17 mouse cellular contexts compared by ENCODE assay signal in the genomic region with DNA sequence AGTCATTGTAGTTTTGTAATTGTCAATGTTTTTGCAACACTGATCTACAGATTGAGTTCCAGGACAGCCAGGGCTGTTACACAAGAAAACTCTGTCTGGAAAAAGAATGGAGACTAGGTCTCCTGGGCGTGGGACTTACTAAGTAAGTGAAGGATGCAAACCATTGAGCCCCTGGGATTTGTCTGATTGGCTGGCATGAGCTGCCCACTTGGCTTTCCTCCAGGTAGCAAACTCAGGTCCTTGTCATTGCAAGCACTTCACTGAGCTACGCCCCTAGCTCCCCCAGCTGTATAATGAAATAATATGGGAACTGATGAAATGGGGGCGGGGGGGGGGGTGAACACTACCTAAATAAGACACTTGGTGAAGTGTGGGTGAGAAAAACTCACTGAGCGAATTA. TPM values are rescaled to one million over a fixed set of nuclear protein-coding genes. Genes with fewer than 3 reads are reported as not detected.
"Had no signal": no experiment of that assay in that cellular context is flagged by ENCODE, and none has a peak within 500 bp of the region (broad histone marks: within the 10 kb centered on the region; RNA-seq: fewer than 3 reads in every experiment).

No protein-coding gene starts in this region.

- H3K4me3 ChIP-seq: left cerebral cortex, adult 2 months; limb, embryonic 15.5 days; liver, embryonic 12.5 days; lung, embryonic 15.5 days; midbrain, embryonic 10.5 days; midbrain, embryonic 15.5 days had no signal

- H3K9me3 ChIP-seq: limb, embryonic 15.5 days; lung, embryonic 15.5 days; midbrain, embryonic 10.5 days; midbrain, embryonic 15.5 days had no signal

- H3K27ac ChIP-seq: left cerebral cortex, adult 2 months; liver, embryonic 12.5 days; lung, embryonic 15.5 days; midbrain, embryonic 10.5 days; midbrain, embryonic 15.5 days had no signal

- DNase-seq: kidney, adult 11 months; kidney, postnatal 14 days; right cerebral cortex, postnatal 14 days; thymus, adult 18-20 months; thymus, postnatal 25 days had no signal

- ATAC-seq: liver, embryonic 12.5 days; midbrain, embryonic 15.5 days had no signal

- H3K4me2 ChIP-seq: limb, embryonic 15.5 days; liver, embryonic 12.5 days; lung, embryonic 15.5 days; midbrain, embryonic 15.5 days had no signal

- H3K9ac ChIP-seq: limb, embryonic 15.5 days; liver, embryonic 12.5 days; lung, embryonic 15.5 days; midbrain, embryonic 15.5 days had no signal

- H3K36me3 ChIP-seq: lung, embryonic 15.5 days; midbrain, embryonic 15.5 days had no signal

- H3K27me3 ChIP-seq: limb, embryonic 15.5 days; liver, embryonic 12.5 days; lung, embryonic 15.5 days; midbrain, embryonic 15.5 days had no signal

RNA-seq across cellular contexts. Expression of a gene that starts 20.2 kb away (rescaled TPM):
- total RNA-seq: layer of hippocampus, adult 8-10 months; layer of hippocampus, postnatal 14 days; left cerebral cortex, adult 2 months; left cerebral cortex, postnatal 14 days had no signal
- polyA plus RNA-seq: kidney, embryonic 14.5 days; limb, embryonic 11.5 days; lung, embryonic 15.5 days; midbrain, embryonic 10.5 days; midbrain, embryonic 15.5 days; urinary bladder, adult 2 months had no signal
